Mouse (Mus musculus): ENCODE measurements around the gene Chn1. TPM values are rescaled to one million over a fixed set of nuclear protein-coding genes. Genes with fewer than 3 reads are reported as not detected.
"Not testable (repeated sequence)": the region's sequence is repeated elsewhere in the genome, so short reads cannot be mapped to it uniquely, and the experiment has no call there.

Chn1 gene
- polyA plus RNA-seq (2016; fragmentation: Nextera tagmentation; extraction: Ambion mirVana), result 32.7 and 38.7 TPM in 2 replicates

DNA sequence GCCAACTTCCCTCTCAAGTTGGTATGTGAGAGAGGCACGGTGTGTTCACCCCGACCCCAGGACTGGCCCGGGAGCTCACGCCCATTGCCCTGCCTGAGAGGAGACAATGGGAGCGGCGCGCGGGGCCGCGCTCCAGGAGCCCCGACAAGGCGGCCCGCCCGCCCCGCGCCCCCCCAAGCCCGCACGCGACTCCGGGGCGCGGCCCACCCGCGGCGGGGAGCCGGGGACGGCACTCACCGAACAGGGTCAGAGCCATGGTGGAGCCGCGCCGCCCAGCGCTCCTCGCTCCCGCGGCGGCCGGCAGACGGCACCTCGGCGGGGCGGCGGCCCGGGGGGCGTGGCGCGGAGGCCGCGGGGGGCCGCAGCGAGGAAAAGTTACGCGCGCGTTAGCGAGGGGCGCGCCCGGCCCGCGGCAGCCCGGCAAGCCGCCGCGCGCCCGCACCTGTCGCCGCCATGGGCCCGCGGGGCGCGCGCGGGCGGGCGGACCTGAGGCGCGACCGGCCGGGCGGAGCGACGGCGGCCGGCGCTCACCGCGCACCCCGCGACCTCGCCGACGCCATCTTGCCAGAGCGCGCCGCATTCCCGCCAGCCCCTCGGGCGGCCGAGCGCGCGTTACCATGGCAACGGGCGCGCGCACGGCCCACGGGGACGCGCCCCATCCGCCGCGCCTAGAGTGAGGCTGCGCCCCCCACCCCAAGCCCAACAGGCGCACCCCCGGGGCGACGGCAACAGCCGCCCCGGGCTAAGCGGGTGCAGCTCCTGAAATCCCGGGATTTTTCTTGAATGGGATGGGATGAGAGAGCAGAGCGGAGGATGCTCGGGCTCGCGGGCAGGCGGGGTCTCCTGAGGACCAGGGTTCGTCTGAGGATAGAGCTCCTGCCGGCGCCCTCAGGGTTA lies at the start of gene Chn1:
Gene Chn1, minus strand, starts transcription at position 561 of the 897 bp plus-strand sequence.
- Histone ChIP-seq H3K9me3 (replicated peaks) (no peaks in the 10 kb centered on the region), H3K4me3 (peak within 1 kb of the TSS; percentile 90), H3K4me1 (peaks cover 39% of the 10 kb centered on the region), H3K27ac (peak within 1 kb of the TSS; percentile 99), H3K27me3 (ENCODE audit: low read depth, poor library complexity, severe bottlenecking) (no peaks in the 10 kb centered on the region), H3K36me3 (no peaks in the 10 kb centered on the region)
- 4% methylated on average over 128 of the region's 131 CpGs for WGBS
- peak; percentile 88 for DNase-seq (ENCODE audit: low spot score)

DNA sequence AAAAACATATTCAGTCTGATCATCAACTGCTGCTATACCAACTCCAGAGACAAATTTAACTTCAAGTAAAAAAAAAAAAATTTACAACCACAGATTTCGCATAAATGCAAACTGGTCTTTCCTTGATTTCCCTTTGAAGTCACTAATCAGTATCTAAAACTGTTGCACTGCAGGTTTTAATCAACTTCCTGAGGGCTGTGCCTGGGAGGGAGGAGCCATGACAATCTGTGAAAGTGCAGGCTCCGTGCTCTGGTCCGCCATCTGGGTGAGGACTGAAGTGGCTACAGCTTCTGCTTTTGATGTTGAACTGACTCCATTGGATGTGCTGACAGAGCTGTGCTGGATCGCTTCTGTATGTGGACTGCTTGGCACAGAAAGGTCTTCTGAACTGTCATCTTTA lies 43.6 kb upstream of the Chn1 start:
- Histone ChIP-seq H3K27ac (no peak overlapping the region), H3K36me3 (peaks cover 55% of the 10 kb centered on the region), H3K4me1 (0 out of 2 replicates have a peak, but pooled peaks cover 5% of the 10 kb centered on the region), H3K27me3 (ENCODE audit: low read depth, poor library complexity, severe bottlenecking) (no peaks in the 10 kb centered on the region), H3K9me3 (replicated peaks) (no peaks in the 10 kb centered on the region), H3K4me3 (no peak overlapping the region)
- 61% methylated on average over 4 of the region's 4 CpGs for WGBS
- DNase-seq (ENCODE audit: low spot score), result no peak

DNA sequence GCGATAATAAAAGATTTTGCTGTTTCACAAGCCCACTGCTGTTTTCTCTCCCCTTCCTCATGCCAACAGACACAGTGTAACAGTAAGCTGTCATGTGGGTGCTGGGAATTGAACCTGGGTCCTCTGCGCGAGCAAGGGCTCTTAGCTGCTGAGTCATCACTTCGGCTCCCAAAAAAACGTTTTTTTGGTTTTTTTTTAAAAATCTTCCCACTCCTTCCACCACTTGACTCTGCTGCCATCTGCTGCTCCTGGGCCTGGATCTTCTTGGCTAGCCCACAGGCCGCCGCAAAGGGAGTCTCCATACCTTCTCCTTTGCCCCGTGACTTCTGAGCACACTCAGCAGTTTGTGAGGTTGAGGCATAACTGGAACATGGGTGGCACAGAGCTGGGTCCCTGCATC lies 32.5 kb upstream of the Chn1 start:
- H3K4me1 ChIP-seq, result no peaks in the 10 kb centered on the region
- H3K4me3 ChIP-seq, result no peak overlapping the region
- 85% methylated on average over 8 of the region's 8 CpGs for WGBS
- H3K27ac ChIP-seq, result no peak overlapping the region
- H3K27me3 ChIP-seq (ENCODE audit: low read depth, poor library complexity, severe bottlenecking), result no peaks in the 10 kb centered on the region
- no peaks in the 10 kb centered on the region for H3K9me3 ChIP-seq (replicated peaks)
- no peaks in the 10 kb centered on the region for H3K36me3 ChIP-seq
- no peak for DNase-seq (ENCODE audit: low spot score)

DNA sequence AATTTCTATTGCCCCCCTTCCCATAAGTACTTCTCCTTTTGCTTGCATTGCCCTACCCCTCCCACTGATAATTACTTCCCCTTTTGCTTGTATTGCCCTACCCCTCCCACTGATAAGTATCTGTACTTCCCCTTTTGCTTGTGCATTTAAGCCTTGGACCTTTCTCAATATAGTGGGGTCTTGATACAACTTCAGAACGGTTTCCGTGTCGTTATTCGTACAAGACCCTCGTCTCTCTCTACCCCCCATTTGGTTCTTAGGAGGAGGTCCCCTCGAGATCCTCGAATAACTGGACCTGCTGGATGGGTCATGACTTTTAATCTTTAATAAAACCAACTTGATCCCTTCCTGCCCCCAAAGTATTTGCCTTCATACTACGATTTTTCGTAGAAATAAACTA lies 25.0 kb upstream of the Chn1 start:
- WGBS, result 93% methylated on average over 9 of the region's 9 CpGs
- H3K4me1 ChIP-seq, result peaks cover 11% of the 10 kb centered on the region; the same call in 1 of the 2 replicates
- not testable (repeated sequence) for H3K27ac ChIP-seq; DNase-seq (ENCODE audit: low spot score); H3K36me3 ChIP-seq; H3K4me3 ChIP-seq; H3K27me3 ChIP-seq (ENCODE audit: low read depth, poor library complexity, severe bottlenecking); H3K9me3 ChIP-seq (replicated peaks)

DNA sequence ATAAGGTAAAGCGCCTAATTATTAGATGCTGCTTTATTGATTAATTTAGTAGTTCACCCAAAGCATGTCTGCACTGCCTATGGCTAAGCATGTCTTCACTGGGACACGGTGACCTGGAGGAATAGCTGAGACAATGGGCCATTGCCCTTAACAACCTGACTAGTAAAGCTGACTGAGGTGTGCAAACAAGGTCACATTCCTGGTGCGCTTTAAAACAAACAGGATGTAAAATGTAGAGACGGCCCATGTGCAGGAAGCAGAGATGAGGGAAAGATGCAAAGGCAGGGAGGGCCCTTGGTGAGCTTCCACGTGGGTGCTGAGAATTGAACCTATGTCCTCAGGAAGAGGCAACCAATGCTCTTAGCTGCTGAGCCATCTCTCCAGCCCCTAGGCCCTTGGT lies 23.6 kb upstream of the Chn1 start:
- Histone ChIP-seq H3K4me3 (no peak overlapping the region), H3K9me3 (replicated peaks) (no peaks in the 10 kb centered on the region), H3K36me3 (no peaks in the 10 kb centered on the region), H3K4me1 (peaks cover 11% of the 10 kb centered on the region; the same call in 1 of the 2 replicates), H3K27me3 (ENCODE audit: low read depth, poor library complexity, severe bottlenecking) (no peaks in the 10 kb centered on the region), H3K27ac (no peak overlapping the region)
- 79% methylated on average over 5 of the region's 5 CpGs for WGBS
- no peak for DNase-seq (ENCODE audit: low spot score)

- Histone ChIP-seq H3K27me3 (ENCODE audit: low read depth, poor library complexity, severe bottlenecking) (no peaks in the 10 kb centered on the region), H3K27ac (no peak overlapping the region), H3K9me3 (replicated peaks) (no peaks in the 10 kb centered on the region), H3K36me3 (no peaks in the 10 kb centered on the region), H3K4me3 (no peak overlapping the region), H3K4me1 (peaks cover 11% of the 10 kb centered on the region; the same call in 1 of the 2 replicates)
- no peak for DNase-seq (ENCODE audit: low spot score)
- WGBS, result 51% methylated on average over 4 of the region's 4 CpGs
These were observed 23.0 kb upstream of the Chn1 start for GRCm38 (mm10) chr2:73798136-73798535.

- 52% methylated on average over 19 of the region's 19 CpGs for WGBS
- Histone ChIP-seq H3K27me3 (ENCODE audit: low read depth, poor library complexity, severe bottlenecking) (peaks cover 16% of the 10 kb centered on the region; the same call in 1 of the 2 replicates), H3K36me3 (no peaks in the 10 kb centered on the region), H3K9me3 (replicated peaks) (no peaks in the 10 kb centered on the region), H3K4me1 (peaks cover 15% of the 10 kb centered on the region), H3K27ac (no peak overlapping the region), H3K4me3 (no peak overlapping the region)
- DNase-seq (ENCODE audit: low spot score), result no peak
These were observed 16.9 kb upstream of the Chn1 start for GRCm38 (mm10) chr2:73791846-73792630.

- WGBS, result 89% methylated on average over 2 of the region's 2 CpGs
- peaks cover 16% of the 10 kb centered on the region; the same call in 1 of the 2 replicates for H3K27me3 ChIP-seq (ENCODE audit: low read depth, poor library complexity, severe bottlenecking)
- DNase-seq (ENCODE audit: low spot score), result no peak
These were observed 15.2 kb upstream of the Chn1 start for GRCm38 (mm10) chr2:73790332-73790731.

GRCm38 (mm10) chr2:73788395-73788794 lies 13.2 kb upstream of the Chn1 start:
- DNase-seq (ENCODE audit: low spot score), result no peak
- Histone ChIP-seq H3K27me3 (ENCODE audit: low read depth, poor library complexity, severe bottlenecking) (peaks cover 16% of the 10 kb centered on the region; the same call in 1 of the 2 replicates), H3K9me3 (replicated peaks) (no peaks in the 10 kb centered on the region), H3K36me3 (no peaks in the 10 kb centered on the region), H3K27ac (no peak overlapping the region), H3K4me3 (no peak overlapping the region), H3K4me1 (peaks cover 15% of the 10 kb centered on the region)
- WGBS, result 78% methylated on average over 6 of the region's 6 CpGs

More at GRCm38 (mm10) chr2:73790332-73790731, 15.2 kb upstream of the Chn1 start:
- no peaks in the 10 kb centered on the region for H3K9me3 ChIP-seq (replicated peaks)
- H3K4me3 ChIP-seq, result no peak overlapping the region
- H3K27ac ChIP-seq, result no peak overlapping the region
- no peaks in the 10 kb centered on the region for H3K36me3 ChIP-seq
- peaks cover 15% of the 10 kb centered on the region for H3K4me1 ChIP-seq

DNA sequence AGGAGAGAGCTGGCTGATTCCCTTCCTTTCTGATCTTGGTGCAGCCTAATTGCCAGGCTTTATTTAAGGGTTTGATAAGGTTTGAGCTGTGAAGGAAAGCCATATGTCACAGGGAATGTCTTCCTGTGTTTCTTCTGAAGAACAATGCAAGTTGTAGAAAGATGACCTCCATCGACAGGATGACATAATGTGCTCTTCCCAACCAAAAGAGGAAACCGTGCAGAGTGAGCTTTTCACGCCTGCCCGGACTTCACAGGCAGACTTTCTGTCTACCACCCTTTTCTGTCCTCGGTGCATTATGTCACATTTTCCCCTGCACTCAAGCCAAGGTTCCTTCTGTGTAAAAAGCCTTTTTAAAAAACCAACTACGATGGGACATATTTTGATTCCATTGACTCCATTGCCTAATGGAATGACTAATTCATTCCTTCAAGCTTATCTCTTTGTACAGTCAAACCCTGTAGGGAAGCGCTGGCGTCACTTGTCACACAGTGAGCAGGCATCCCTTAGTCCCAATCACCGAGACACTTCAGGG lies 7.3 kb upstream of the Chn1 start:
- Histone ChIP-seq H3K4me1 (peaks cover 7% of the 10 kb centered on the region), H3K4me3 (no peak overlapping the region), H3K27ac (no peak overlapping the region), H3K27me3 (ENCODE audit: low read depth, poor library complexity, severe bottlenecking) (no peaks in the 10 kb centered on the region), H3K36me3 (no peaks in the 10 kb centered on the region), H3K9me3 (replicated peaks) (no peaks in the 10 kb centered on the region)
- DNase-seq (ENCODE audit: low spot score), result no peak
- WGBS, result 74% methylated on average over 9 of the region's 9 CpGs

- peaks cover 22% of the 10 kb centered on the region for H3K4me1 ChIP-seq
- no peak overlapping the region for H3K27ac ChIP-seq
- no peaks in the 10 kb centered on the region for H3K9me3 ChIP-seq (replicated peaks)
- H3K4me3 ChIP-seq, result no peak overlapping the region
- no peaks in the 10 kb centered on the region for H3K27me3 ChIP-seq (ENCODE audit: low read depth, poor library complexity, severe bottlenecking)
- DNase-seq (ENCODE audit: low spot score), result no peak
- 90% methylated on average over 14 of the region's 14 CpGs for WGBS
- H3K36me3 ChIP-seq, result no peaks in the 10 kb centered on the region
These were observed 5.3 kb upstream of the Chn1 start for GRCm38 (mm10) chr2:73780321-73781010.

DNA sequence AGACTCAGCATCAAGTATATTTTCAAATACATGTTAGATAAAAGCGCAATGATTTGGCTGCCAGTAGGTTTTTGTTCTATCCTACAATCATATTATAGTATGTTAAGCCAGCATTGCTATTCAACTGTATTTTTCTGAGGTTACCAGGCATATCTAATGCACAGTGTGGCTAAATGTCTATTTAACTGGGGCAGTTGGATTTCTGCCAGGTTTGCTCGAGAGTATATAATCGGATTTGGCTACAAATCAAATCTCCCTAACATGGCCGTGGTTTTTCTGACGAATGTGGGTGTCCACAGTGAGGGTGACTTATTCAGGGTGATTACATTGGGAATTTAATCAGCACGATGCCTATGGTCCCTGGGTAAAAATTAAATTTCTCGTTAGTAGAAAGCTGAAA lies 4.7 kb upstream of the Chn1 start:
- peaks cover 22% of the 10 kb centered on the region for H3K4me1 ChIP-seq
- no peak overlapping the region for H3K4me3 ChIP-seq
- no peak overlapping the region for H3K27ac ChIP-seq
- H3K36me3 ChIP-seq, result no peaks in the 10 kb centered on the region
- no peaks in the 10 kb centered on the region for H3K27me3 ChIP-seq (ENCODE audit: low read depth, poor library complexity, severe bottlenecking)
- DNase-seq (ENCODE audit: low spot score), result no peak
- H3K9me3 ChIP-seq (replicated peaks), result no peaks in the 10 kb centered on the region
- 92% methylated on average over 7 of the region's 7 CpGs for WGBS

Measured in limb, embryonic 10.5 days (tissue).